Mouse (Mus musculus): ENCODE measurements around the gene Zfp523.

Zfp523 gene

DNA sequence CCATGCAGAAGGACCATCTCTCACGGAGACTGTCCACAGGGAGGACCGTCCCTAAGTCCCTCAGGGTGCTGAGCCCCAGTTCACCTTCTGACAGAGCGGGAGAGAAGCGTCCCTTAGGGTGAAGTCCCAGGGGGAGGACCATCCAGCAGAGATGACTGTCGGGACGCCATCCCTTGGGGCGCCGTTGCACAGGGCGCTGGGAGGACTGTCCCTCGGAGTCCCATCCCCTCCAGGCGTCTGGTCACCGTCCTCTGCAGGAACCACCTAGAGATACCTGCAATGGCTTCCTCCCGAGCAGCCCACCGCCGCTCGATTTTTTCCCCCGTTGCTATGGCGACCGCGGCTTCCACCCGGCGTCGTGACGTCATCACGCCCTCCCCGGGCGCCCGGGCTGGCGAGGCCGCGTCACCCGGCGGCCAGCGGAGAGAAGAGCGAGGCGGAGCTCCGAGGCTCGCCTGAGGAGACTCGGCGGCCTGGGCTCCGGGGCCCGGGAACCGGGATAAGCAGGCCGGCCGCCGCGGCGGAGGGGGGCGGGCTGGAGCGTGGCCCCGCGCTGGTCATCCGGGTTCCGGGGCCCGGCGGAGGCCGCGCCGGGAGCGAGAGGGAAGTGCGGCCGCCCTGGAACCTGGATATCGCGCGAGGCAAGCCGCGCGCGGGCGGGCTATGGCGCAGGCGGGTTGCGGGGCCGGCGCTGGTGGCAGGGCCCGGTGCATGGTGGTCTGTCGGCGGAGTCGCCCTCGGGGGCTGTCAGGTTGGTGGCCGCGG lies at the start of gene Zfp523:
Gene Zfp523, plus strand, starts transcription at position 355 of the 765 bp plus-strand sequence.
- DNase-seq (ENCODE audit: low read depth, low spot score), result peak; percentile 94

DNA sequence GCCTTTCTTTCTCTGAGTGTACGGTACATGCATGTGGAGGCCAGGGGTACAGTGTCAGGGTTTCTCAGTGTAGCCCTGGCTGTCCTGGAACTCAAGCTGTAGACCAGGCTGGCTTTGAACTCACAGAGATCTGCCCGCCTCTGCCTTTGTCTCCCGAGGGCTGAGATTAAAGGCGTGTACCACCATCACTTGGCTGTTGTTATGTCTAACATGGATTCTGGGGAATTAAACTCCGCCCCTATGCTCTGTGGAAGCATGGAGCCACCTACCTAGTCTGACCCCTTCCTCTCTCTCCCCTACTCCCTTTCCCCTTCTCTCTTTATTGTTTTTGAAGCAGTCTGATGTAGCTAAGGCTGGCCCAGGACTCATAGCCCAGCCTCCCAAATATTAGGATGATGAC lies 47.1 kb upstream of the Zfp523 start:
- DNase-seq (ENCODE audit: low read depth, low spot score), result no peak

DNA sequence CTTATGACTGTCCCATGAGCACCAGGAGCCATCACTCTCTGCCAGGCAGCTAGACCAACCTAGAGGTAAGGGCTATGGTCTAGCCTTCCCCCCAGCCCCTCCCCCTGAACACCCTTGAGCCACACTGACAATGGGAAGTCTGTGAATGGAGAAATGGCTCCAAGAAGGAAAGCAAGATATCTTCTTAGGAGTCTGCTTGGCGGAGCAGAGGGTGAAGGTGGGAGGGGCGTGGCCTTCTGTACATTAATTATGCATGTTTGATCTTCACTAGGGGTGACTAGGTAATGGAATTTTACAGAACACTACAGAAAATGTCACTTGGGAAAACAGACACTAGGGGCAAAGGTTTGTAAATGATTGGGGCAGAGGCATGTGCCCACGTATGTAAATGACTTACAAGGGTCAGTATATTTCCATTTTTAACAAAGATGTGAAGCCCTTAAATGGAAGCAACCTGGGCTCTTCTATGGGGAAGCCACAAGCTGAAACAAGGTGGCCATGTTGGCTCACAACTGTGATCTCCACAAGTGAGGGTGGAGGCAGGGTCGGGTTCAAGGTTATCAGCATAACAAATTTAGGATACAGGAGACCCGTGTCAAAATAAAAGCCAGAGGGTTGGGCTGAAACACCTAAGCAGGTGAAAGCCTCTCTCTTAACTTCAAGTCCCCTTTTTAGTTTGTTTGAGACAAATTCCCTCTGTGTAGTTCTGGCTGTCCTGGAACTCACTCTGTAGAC lies 46.4 kb upstream of the Zfp523 start:
- DNase-seq (ENCODE audit: low read depth, low spot score), result no peak

DNA sequence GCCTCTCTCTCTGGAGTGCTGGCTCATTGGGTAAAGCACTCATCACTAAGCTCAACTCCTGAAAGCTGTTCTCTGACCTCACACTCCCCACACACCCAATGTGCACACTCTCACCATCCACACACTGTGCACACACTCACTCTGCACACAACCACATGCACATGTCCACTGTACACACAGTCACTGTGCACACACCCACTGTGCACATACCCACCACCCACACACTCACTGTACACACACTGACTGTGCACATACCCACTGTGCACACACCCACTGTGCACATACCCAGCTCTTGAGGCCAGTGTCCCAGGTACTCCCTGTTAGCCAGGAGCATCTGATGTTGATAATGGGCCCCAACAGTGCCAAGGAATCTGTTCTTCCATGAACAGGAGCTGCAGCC lies 45.8 kb upstream of the Zfp523 start:
- DNase-seq (ENCODE audit: low read depth, low spot score), result no peak

DNA sequence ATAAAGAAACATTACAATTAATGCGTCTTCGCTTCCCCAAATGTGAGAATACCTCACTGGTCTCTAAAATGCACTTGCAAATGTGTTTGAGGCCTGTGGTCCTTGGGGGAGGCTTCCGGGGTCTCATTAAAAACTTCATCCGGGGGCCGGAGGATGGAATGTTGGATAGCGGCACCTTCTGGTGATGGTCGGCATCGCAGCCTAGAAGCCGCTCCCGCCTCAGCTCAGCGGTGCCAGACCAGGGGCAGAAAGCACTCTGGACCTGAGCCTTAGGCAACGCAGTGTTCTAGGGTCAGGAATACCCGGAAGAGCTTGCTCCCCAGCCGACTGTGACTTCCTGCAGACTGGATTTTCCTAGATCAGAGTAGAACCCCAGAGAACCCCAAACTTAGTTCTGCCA lies 43.7 kb upstream of the Zfp523 start:
- peak; percentile 63 for DNase-seq (ENCODE audit: low read depth, low spot score)

DNA sequence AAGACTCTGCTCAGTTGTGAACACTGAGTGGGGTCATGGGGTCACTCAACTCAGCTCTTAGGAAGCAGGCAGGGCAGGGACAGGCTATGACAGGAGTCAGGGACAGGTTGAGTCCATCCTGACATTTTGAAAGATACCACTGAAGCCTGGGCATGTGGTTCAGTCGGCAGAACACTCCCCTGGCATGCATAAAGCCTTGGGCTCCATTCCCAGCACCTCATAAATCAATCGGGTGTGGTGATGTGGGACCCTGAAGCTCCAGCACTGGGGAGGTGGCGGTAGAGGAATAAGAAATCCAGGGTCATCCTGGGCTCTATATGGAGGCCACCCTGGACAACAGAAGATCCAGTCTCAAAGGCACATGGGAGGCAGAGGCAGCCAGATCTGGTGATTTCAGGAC lies 41.4 kb upstream of the Zfp523 start:
- no peak for DNase-seq (ENCODE audit: low read depth, low spot score)

DNA sequence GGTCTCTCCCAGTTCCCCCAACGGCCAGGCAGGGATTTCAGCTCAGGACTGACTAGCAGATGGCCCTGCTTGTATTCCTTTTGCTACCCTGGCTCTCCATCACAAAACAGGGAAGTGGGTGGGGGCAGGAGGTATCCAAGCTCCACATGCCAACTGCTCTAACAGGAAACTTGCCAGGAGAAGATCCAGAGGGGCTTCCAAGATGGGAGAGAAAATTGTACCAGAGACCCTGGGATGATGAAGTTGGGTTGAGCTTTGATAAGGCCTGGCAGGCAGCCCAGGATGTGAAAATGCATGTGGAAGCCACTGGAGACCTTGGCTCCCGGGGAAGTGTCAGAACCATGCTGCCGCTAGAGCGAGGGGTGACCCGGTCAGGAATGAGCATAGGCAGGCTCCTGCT lies 40.7 kb upstream of the Zfp523 start:
- DNase-seq (ENCODE audit: low read depth, low spot score), result no peak

DNA sequence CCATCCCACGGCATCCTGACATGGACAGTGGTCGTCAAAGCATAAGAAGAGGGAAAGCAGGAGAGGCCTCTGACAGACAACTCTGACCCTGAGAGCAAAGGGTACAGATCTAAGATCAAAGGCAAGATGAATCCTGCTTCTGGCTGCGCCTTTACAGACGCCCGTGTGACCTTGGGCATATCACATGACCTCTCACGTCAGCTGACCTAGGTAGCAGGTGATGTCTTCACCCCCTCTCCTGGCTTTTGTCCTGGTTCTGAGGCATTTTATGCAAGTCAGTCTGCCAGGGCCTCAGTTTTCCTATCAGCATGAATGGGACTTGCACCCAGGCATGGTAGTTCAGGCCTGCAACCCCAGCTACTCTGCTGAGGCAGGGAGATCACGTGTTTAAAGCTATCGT lies 38.9 kb upstream of the Zfp523 start:
- no peak for DNase-seq (ENCODE audit: low read depth, low spot score)

DNA sequence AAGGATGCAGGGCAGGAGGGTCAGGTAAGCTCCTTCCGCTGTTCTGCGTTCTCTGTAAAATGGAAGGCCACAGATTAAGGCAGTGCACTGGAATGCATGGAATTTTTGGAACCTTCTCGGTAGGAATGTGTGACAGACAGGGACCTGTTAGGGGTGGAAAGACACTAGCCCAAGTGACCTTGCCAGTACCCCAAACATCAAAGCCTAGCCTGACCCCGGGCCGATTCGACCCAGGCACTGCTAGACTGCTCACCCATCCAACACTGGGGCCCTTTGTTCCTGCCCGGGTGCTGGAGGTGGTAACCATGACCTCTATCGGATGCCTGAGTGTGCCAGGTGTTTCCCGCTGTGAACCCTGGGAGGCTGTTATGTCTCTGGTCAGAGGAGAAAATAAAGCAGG lies 38.2 kb upstream of the Zfp523 start:
- no peak for DNase-seq (ENCODE audit: low read depth, low spot score)

DNA sequence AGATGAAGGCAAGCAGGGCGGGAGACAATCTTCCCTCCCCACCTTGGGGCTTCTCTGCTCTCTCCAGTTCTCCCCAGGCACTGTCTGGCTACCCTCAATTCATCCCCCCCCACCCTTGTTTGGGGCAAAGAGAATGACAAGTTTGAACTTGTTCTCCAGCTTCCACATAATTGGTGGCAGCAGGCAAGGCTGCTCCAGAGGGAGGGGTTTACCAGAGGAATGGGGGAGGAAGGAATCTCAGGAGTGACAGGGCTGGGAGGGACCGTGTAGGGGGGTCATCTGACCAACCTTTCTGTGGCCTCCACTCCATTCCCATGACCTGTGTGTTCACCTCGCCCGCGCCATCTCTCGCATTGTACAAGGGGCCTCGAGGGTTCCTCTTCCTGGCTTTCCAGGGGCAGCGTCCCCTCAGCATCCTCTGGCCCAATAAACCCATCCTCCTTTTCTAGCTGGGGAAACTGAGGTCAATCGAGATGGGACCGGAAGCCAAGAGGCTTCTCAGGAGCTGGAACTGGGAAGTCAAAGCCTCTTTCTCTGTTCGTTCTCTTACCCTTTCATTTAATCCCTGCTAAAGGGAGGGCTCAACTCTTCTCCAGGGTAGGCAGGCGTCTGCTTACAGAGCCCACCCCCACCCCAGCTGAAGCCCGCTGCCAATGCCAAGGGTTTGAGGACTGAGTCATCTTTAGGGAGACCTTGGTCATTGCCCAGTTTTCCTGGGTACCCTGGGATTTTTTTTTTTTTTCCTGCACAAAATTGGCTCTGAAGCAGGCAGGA lies 36.3 kb upstream of the Zfp523 start:
- no peak for DNase-seq (ENCODE audit: low read depth, low spot score)

DNA sequence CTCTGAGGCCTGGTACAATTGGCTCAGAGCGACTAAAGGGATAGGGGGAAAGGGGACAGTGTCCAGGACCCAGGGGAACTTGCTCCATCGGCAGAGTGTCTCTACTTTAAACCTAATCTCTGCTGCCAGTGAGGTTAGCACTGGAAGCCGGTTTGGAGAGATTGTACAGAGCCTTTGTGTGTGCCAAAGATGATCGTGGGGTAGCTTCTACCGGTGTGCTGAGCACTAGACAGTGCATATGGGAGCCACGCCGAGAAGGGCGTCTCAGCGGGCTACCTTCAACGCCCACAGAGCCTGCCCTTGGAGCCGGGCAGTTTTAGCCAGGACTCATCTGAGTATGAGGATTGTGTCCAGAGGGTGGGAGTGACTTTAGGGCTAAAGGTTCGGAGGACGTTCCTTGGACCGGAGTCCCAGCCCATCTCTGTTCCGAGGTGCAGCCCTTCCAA lies 35.7 kb upstream of the Zfp523 start:
- DNase-seq (ENCODE audit: low read depth, low spot score), result no peak

DNA sequence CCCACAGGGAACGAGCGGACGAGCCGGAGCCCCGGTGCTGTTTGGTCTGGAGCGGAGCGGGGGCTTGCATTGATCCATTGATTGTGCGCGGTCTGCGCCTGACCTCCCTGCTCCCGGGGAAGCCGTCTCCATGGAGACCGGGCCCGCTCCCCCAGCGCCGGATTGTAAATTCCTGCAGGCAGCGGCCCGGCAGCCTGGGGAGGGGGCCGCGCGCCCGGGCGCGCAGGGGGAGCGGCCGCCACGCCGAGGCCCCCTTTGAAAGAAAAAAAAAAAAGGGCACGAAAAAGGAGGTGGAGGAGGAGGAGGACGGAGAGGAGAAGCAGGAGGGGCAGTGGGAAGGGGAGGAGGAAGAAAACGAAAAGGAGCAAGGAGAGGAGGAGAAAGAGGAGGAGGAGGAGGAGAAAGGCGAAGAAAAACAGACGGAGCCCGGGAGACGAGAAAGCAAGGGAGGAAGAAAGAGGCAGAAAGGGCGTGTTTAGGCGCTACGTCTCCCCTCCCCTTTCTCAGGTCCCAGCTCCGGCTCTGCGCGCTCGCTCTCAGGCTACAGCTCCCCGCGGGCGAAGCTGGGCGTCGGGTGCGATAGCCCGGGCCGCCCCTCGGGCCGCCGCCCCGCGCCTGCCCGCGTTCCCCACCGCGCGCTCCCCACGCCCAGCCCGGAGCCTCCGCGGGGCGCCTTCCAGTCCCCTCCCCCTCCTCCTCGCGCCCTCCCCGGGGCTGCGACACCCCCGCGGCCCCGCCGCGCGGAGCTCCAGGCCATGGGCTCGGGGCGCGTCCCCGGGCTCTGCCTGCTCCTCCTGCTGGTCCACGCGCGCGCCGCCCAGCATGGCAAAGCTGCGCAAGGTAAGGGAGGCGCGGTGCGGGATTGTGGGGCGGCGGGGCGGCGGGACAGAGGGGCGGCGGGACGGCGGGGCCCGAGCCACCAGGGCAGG lies 34.9 kb upstream of the Zfp523 start, which contains the start of gene Scube3:
Gene Scube3, plus strand, starts transcription at position 371 of the 929 bp plus-strand sequence.
- peak; percentile 44 for DNase-seq (ENCODE audit: low read depth, low spot score)

DNA sequence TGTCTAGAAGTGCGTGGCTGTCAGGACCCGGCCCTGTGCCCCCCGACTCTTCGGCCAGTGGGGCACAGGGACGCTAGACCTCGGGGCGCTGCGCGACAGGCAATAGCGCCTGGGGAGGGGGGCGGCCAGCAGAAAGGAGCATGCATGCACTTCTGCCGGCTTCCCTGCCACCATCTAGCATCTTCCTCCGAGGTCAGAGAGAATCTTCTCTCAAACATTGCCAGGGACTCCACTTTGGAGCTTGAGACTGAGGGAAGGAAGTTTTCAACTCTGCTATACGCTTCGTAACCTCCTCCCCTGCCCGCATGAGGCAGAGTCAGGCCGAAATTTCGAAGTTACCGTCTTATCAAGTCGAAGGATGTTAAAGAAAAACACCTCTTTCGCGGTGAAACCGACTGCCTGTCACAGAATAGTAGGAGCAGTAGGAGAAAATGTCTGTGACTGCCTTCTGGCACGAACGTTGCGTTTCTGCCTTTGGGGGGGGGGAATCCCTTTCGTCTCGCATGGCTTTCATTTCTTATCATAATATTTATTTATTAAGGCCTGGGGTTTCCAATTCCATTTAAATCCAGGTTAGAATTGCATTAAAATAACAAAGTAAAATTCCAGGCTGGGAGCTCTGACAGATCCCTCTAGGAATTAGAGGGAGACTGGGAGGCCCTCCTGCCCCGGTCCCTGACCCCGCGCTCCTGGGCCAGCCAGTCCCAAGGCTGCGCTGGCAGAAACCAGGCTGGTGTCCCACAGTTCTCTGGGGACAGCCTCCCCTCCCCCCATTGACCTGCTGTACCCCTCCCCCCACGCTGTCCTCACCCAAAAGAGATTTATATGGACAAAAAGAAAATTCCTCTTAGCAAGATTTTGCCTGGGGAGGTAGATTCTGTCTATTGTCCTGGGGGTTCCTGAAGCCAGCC lies 34.0 kb upstream of the Zfp523 start:
- peak; percentile 35 for DNase-seq (ENCODE audit: low read depth, low spot score)

DNA sequence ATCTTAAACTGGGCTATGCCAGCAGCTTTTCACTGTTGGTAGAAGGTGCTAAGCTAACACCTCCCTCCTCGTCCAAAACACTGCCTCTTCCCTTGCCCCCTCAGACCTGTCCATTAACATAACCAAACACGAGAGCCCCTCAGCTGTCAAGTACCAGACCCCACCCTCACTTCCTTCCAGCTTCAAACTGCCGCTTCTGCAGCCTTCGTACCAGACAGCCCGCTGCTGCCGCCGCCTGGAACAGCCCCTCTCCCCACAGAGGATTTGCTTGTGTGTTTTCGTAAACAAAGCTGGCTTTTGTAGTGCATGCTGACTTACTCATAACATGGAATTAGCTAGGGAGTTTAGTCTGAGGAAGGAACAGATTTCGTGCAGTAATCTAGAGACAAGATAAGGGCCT lies 33.2 kb upstream of the Zfp523 start:
- DNase-seq (ENCODE audit: low read depth, low spot score), result no peak

DNA sequence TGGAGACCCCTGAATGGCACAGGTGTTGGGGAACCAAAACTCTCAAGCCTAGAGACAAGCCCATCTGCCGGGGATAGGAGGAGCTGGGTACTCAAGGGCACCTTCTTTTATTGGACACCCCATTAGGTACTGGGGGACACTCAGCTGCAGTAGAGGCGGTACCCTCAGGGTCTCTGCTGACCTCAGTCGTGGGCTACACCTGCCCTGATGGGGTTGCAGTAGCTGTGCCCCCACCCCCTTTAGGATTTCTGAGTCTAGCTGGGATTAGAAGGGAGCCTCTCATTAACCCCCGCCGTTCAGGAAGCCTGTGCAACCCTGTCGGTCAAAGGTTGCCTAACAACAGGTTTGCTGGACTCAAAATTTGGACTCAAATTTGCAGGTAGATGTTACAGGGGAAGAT lies 32.7 kb upstream of the Zfp523 start:
- no peak for DNase-seq (ENCODE audit: low read depth, low spot score)

DNA sequence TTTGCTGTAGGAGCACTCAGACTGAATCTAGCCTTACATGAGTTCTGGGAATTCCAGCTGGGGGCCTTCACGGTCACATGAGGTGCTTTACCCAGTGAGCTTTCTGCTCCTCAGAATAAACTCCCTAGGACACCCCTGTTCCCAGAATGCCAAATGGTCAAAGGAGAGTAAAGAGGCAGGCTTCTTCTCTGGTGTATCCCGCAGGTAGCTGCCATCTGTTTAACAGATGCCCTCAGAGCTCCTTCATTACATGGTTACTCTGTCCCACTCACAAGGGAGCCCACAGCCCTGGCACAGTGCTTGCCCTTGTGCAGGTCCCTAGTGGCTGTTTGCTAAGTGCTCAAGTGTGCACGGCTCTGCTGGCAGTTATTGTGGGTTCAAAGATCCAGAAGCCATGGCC lies 28.6 kb upstream of the Zfp523 start:
- DNase-seq (ENCODE audit: low read depth, low spot score), result no peak

DNA sequence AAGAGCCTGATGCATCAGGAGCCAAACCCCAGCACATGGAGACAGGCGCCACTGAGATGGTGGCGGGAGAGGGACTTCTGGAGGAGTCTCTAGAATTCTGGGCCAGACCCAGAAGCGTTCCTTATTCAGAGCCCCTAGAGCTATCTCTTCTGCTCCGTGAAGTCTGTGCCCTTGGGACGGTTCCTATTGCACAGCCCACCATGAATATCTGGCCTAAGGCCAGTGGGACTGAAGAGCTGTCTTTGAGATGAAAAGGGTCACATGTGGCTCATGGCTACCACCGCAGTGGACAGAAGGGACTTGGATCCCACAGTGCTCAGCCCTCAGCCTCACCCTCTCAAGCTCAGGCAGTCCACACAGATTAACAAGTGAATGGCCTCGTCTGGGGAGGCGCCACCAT lies 27.2 kb upstream of the Zfp523 start:
- DNase-seq (ENCODE audit: low read depth, low spot score), result no peak

DNA sequence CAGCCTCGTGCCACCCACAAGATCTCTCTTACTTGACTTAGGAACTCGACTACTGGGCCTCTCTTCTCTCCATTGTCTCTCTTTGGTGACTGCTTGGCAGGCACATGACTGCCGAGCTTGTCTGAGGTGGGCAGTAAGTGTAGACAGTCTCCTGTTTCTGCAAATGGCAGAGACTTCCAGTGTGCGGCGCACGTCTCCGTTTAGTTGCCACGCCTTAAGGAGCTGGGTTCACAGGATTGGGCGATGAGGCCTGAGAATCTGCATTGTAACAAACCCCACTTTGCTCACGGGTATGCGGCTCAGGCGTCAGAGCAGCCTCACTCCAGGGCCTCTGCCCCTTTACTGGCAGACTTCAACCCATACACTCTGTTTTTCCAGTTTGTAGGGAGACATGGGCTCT lies 26.5 kb upstream of the Zfp523 start:
- DNase-seq (ENCODE audit: low read depth, low spot score), result no peak

DNA sequence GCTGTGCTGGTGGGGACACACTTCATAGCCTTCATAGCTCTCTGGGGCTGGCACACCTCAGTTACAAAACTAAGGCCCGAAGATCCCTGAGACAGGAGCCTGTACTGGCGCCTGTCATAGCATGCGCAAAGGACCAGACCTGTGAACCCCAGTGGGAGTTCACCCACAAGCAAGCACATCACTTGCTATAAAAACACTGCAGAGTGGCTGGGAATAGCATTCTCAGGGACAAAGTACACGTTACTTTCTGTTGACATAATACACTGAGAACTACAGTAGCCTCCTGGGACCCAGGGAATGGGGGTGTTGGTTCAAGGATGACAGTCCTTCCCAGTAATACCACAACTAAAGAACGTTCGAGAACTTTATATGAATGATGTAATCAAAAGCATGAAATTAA lies 23.8 kb upstream of the Zfp523 start:
- DNase-seq (ENCODE audit: low read depth, low spot score), result no peak

DNA sequence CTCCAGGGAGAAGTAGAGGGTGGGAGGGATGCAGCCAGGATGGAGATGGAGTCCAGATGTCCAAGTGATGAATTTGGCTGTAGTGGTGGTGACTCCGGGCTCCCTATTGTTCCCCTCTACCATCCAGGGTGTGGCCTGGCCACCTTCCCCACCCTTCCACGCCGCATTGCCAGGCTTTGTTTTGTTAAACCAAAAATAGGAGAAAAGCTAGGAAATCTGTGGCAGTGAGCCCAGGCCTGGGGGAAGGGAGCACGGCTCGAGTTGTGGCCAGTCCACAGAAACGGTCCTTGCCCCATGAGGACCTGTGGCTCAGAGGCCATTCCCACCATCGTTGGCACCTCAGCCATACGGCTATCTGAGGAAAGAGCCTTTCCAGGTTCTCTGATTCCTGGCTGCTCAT lies 22.0 kb upstream of the Zfp523 start:
- DNase-seq (ENCODE audit: low read depth, low spot score), result no peak
